Mouse (Mus musculus) gastrocnemius, postnatal 4 days (tissue): ENCODE results near the gene Astn2. TPM values are rescaled to one million over a fixed set of nuclear protein-coding genes. Genes with fewer than 3 reads are reported as not detected.

Source experiments
- DNase-seq, 2 experiments: peaks; one replicate each; pipeline ENCODE4 v3.0.0; 2021 to 2022; ENCODE audit warnings: low spot score in 2 of 2, mixed read lengths in 2 of 2
- total RNA-seq, 2 experiments: library from RNA; stranded (reverse); gene quantifications; 2 replicates each; pipeline ENCODE4 v1.2.3; 2021

Gene Astn2
- total RNA-seq, 2 experiments from 2014 or later = 3.3 to 4.3 TPM

DNA sequence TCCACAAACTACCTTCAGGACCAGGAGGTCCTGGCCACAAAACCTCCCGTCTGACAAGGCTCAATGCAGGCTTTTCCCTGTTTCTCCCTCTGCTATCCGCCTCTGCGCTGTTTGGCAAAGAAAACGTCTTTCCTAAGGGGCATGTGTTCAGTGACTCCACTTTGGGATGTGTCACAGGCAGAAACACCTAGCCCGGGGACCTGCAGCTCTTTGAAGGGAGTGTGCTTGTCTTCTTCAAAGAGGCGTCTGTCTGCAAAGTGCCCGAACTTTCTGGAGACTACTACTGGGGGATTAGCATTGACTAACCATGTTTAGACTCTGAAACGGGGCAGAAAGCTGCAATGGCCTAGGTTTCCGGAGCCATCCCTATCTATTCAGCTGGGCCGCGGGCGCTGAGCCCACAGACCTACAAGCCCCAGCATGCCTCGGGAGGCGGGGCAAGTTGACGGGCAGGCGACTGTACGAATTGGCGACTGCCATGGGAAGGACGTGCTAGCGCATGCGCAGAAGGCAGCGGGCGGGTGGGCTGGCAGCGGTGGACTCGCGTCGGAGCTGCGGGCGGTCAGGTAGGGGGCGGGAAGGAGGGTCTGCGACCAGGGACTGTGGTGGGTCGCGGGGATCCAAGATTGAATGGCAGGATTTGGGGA is 799.8 kb downstream of the Astn2 start, which contains the start of gene Trim32:
TSS of gene Trim32 (plus strand) at position 483 of the 647 bp plus-strand sequence.
- peak; percentile 99 for DNase-seq

DNA sequence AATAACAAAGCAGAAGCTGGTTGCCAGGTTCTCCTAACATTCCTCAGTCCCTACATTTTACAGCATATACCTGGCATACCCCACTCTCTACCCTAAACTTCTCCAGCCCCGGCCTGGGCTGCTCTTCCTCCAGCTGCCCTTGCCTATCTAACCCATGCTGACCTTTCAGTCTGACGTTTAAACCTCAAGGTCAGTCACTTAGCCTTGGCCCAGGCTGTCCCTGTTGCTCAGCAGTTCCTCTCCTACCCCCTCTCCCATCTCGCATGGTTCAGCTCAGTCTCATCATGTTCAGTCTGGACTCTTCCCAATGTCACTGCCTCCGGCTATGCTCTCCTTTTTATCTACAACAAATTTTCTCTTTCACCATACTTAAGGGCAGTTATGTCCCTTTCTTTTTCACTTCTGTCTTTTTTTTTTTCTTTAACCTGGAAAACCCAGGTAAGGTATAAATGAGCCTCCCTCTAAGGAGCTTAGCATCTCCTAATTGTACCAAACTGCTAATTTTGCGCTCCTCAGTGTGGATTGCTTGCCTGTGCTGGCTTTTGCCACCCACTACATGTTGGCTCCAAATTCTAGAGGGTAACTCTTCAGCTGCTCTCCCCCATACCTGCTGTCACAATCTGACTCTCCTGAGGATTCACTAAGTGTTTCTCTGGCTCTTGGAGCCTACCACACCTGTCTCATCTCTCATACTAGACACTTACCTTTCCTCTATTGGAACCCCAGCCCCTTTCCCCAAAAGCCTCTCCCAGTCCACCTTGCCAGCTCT is 809.6 kb downstream of the Astn2 start:
- no peak for DNase-seq

DNA sequence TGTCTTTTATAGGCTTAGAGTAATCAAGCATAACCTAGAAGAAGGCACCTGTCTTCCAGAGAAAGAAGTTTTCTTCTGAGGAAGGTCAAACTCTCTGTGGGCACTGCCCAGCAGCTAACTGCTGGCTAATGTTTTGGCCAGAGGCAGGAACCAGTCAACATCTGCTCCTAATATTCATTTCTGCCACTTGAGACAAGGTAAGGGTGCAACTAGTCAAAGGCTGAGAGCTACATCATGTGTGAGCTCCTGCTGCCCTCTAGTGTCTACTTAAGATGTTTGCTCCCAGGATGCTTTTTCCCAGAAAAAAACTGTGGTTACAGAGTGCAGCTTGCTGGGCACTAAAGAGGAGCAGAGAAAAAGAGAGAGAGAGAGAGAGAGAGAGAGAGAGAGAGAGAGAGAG is 814.6 kb downstream of the Astn2 start:
- no peak for DNase-seq

- no peak for DNase-seq
Measured at GRCm38 (mm10) chr4:65586947-65587346, 817.5 kb downstream of the Astn2 start.

DNA sequence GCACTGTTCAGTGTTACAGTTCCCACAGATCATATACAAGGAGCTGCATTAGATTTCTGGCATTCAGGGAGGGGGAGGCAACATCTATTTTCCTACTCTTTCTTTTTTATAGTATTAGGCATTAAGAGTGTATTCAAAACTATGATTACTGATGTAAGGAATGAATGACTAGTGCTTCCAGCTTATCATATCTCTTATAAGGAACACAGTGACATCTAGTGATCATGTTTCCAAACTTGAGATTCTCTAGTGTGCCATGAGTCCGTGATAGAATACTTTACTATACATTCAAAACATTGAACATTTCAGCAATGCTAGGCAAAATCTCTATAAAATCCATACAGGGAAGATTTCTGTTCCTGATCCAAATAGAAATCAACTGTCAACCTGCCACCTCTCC is 824.2 kb downstream of the Astn2 start:
- no peak for DNase-seq

- no peak for DNase-seq
Measured at GRCm38 (mm10) chr4:65565493-65565892, 838.9 kb downstream of the Astn2 start.

DNA sequence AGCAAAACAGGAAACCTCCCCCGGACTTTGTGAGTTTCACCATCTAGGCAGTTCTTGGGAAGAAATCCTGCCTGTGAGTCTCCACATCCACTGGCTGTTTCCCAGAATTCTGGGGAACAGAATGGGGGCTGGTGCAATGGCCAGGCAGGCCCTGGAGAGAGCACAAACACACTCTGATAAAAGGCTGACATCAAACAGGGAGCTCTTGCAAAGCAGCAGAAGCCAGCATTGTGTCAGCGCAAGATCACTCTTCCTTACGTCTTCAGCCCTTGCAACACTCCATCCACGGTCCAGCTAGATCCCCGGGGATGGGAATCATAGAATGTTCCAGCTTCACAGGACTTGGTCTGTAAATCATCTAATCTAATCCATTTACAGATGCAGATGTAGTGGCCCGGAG is 855.9 kb downstream of the Astn2 start:
- DNase-seq = peak; percentile 19 to 23

- DNase-seq = no peak
Measured at GRCm38 (mm10) chr4:65545582-65545981, 858.8 kb downstream of the Astn2 start.

DNA sequence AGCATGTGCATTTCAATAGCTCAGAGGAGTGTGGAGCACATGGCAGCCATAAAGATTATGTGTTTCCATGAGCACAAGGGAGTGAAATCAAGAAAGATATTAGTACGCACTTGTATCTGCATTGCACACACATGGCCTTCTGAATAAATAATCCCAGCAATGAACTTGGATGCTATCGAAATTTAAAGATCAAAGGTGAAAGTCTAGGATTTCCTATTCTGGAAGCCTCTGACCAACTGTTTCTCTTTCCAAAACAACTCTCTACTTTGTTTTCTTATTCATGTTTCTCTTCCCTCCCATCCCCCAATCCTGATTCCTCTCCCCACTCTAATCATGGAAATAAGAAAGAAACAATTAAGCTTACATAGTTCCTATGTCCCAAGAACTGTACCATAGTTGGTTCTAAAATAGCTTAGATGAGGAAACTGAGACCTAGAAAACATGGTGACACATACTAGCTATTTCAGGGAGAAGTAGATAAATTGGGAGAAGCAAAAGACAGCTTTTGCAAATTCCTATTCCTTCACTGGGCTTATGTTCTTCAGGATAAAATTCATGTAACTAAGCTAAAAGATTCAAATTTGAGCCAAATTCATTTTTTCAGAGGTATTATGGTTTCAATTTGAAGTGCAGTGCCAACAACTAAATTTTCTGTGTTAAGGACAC is 872.2 kb downstream of the Astn2 start:
- DNase-seq = no peak

DNA sequence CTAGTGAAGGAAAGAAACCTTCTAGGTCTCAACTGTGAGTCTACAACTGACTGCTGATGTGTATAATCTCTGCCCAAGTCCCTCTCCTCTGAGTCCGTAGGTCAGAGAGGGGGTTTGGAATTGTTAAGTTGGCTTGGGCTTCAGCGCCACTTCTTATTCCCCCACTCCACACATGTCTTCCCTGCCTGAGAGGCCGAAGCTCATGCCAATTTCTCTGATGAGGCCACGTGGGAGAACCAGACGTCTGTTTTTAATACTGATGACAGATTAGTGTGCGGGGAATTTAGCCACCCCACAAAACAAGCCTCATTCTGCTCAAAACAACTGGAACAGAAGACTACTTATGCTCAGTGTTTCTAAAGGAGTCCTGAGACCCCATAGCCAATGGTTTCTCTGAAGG is 872.8 kb downstream of the Astn2 start:
- no peak for DNase-seq

DNA sequence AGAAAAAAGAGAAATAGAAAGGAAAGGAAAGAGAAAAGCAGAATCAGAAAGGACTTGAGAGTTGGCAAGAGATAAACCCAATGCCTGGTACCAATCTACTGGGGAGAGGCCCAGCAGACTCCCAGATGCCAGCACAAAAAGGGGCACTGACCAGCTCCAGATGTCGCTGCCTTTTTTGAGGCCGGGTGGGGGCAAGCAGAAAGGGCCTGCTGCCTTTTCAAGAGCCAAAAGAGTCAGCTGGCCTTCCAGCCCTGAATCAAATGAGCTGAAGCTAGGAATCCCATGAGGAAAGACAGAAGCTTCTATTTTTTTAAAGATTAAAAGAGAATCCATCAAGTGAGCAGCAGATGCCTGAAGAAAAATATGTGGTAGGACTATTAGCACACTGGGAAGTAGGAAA is 873.5 kb downstream of the Astn2 start:
- peak in 1 of 2 experiments; percentile 16 for DNase-seq

DNA sequence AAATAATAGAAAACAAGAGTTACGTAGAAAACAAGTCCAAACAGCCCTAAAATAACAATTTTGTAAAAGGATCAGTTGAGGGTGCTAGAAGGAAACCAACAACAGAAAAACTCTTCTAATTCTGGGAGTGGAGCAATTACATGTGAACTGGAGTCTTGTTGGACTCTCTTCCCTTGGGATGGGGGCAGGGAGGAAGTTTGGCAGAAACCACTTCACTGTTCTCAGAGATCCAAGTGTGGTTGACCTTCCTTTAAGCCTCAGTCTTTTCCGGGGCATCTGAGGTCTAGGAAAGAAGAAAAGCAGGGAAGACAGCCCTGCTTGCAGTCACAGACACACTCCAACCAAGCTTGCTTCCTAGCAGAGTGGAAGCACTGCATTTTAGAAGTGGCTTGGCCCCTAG is 896.3 kb downstream of the Astn2 start:
- peak in 1 of 2 experiments; percentile 27 for DNase-seq

DNA sequence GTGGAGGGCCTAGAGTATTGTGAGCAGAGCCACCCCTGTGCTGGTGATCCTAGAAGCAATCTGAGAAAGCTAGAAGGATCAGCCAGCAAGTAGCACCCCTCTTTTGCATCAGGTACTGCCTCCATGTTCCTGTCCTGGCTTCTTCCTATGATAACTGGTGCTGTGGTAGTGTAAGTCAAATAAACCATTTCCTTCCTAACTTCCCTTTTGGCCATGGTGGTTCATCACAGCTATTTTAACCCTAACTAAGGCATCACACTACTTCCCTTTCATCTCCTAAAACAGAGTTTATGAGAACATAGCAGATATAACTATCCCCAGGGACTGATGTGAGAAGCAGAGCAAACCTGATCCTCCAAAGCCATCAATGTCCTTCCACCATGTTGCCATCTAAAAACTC is 897.5 kb downstream of the Astn2 start:
- no peak for DNase-seq

DNA sequence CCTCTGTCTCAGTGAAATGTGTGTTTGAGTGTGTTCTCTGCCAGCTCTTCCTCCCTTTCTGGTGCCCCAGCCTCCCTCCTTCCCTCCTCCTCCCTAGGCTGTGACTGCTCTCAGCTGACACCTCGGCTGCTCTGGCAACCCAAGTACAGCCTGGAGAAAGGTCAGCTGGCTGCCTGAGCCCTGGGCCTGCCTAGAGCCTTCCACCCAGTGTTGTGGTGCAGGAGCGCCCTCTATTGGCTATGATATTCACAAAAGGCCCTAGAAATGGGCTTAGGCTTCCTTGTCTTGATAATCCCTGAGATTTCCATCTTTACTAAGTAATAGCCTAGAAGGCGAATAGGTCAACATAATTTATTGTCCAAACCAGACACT is 908.0 kb downstream of the Astn2 start:
- peak; percentile 70 to 83 for DNase-seq

DNA sequence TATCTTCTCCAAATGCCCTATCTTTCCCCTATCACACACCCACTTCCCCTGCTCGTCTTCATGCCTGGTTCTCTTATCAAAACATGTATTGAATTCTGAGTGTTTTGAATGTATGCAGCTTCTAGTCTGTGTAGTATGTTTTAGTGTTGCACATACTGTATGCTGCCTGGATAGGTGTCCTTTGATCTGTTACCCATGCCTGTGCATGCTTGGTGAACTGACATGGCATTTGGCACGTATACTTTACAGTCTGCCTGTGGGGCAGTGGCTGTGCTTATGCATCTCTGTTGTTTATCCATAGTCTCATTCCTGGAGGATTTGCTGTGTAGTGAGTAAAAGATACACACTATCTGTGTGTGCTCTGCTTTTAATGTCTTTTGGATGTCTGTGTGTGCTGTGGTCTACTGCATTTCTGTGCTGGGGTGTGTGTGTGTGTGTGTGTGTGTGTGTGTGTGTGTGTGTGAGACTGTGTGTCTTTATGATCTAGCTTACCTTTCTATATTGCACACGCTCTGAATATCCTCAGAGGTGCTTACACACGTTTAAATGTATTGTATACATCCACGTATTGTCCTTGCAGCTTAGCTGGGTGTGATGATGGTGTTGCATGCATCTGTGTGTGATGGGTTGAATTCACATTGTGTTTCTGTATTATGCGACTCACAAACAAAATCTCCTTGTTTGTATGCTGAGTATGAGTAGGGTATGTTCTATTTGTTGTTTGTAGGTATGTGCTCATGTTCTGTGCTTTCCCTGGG is 908.5 kb downstream of the Astn2 start:
- DNase-seq = no peak

DNA sequence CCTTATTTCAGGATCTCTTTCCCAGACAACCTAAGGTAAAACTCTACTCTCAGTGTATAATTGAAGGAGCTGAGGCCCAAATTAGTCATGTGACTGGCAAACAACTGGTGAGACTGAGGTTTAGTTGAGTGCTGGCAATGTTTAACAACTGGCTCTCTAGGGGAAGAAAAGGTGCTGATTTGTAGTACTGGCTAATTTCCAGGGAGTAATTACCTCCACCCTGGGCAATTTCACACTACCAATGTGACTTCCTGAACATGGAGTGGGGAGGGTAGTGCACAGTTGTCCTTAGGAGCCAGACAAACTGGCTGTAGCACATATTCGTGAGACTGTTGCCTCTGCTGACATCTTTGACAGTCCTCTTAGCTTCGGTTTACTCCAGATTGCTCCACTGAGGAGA is 912.9 kb downstream of the Astn2 start:
- no peak for DNase-seq

GRCm38 (mm10) chr4:65489711-65490110 is 914.7 kb downstream of the Astn2 start:
- DNase-seq = no peak

DNA sequence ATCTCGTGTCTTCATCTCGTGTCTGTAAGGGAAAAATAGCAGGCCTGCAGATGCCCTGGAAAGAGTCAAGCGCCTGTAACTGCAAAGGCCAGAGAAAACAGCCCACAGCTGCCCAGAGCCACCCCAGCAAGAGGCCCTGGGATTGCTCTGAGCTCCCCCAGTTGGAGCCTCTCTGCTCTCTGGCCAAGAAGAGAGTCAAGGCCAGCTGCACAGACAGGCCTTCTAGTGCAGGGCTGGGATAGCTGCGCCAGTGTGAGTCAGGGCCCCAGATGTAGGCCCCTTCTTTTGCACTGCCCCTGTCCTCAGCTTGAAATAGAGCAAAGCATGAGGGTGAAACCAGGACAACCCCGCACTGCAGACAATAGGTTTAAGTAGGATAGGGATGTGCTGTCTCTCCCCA is 922.8 kb downstream of the Astn2 start:
- peak; percentile 26 to 55 for DNase-seq

GRCm38 (mm10) chr4:65477106-65477505 is 927.3 kb downstream of the Astn2 start:
- DNase-seq = peak in 1 of 2 experiments; percentile 31

GRCm38 (mm10) chr4:65475925-65476560 is 928.4 kb downstream of the Astn2 start:
- no peak for DNase-seq

DNA sequence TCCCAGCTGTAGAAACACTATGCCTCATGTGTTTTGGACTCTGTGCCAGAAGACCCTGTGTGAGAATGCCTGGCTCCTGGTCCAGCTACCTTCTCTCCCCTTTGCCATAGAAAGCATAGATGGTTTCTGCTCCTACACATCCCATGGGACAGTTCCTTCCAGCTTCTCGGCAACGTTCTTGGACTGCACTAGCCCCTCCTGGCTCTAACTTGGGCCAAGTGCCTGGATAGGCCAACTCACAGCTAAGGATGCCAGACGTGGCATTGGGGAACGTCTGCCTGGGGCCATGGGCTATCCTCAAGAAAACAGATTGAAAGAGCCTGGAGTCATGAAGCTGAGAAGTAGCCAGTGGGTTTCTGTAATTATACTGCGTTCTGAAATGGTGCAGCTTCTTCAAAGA is 931.3 kb downstream of the Astn2 start:
- no peak for DNase-seq
